Mouse (Mus musculus) kidney, adult 10 weeks (tissue): Measurements from ENCODE around the gene Glyctk. TPM values are rescaled to one million over a fixed set of nuclear protein-coding genes. Genes with fewer than 3 reads are reported as not detected.

ENCODE experiments used
- polyA plus RNA-seq: library from polyadenylated mRNA; stranded (reverse); fragments of 350-450 nt; fragmentation: Illumina TruSeq; extraction: RNeasy Lipid Tissue Mini Kit (QIAGEN cat#74804); gene quantifications from one replicate; pipeline ENCODE4 v1.2.3, GENCODE M21; 2014; ENCODE audit warnings: low read depth, low replicate concordance

The Glyctk gene
- polyA plus RNA-seq, result 12.8 TPM

DNA sequence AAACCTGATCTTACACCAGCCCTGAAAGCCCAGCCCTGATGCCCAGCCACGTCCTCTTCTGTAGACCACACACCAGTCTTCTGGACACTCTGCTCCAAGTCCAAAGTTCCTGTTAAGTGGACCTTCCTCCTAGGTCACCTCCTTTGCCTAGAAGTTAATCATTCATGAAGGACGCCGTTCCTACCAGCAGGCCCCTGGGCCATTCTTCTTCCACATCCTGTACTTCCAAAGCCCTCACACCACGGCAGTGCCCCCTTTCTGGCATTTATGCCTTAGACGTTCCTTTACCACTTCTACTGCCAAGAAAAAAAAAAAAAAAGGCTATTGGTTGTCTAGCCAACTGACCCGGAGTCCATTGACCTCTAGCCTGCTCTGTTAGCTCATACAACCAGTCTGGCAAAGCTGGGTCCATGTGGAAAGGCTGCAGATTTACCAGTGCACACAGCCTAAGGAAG, at the start of gene Glyctk:
Gene Glyctk (minus strand): TSS at position 102 of the 455 bp plus-strand sequence.

GRCm38 (mm10) chr9:106202819-106203636, 45.1 kb upstream of the Glyctk start, which contains the start of gene Twf2:
Gene Twf2, plus strand, starts transcription at chr9:106203108.

DNA sequence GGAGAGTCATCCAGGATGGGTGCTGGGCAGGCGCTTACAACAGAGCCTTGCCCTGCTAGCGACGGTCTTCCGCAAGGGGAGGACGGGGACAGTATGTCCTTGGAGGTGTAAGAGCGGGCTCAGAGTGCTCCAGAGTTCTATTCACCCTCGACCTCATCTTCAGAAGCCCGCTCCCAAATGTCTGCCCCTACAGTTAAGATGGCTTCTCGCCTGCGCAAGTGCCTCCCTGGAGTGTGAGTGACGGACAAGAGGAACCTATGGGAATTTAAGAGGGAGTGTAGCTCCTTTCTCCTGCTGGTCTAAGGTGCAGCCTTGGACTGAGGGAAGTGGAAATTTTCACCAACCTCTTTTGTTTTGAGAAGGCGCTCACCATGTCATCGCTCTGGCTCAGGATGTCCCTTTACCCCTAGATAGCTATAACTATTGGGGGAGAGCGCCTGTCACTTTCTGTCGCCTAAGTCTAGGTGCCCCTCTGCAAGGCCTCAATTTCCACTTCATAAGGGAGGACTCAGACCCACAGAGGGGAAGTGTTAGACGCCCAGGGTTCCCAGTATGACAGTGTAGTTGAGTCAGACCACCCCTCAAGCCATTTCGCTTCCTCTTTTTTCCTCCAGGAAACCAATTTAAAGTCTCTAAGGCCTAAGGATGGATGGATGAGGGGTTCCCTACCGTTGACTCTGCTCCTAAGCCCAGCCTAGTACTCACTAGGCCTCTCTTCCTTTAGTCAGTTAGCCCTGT, 41.8 kb upstream of the Glyctk start, which contains the start of gene Ppm1m:
Gene Ppm1m (minus strand): TSS at position 212 of the 738 bp plus-strand sequence.

DNA sequence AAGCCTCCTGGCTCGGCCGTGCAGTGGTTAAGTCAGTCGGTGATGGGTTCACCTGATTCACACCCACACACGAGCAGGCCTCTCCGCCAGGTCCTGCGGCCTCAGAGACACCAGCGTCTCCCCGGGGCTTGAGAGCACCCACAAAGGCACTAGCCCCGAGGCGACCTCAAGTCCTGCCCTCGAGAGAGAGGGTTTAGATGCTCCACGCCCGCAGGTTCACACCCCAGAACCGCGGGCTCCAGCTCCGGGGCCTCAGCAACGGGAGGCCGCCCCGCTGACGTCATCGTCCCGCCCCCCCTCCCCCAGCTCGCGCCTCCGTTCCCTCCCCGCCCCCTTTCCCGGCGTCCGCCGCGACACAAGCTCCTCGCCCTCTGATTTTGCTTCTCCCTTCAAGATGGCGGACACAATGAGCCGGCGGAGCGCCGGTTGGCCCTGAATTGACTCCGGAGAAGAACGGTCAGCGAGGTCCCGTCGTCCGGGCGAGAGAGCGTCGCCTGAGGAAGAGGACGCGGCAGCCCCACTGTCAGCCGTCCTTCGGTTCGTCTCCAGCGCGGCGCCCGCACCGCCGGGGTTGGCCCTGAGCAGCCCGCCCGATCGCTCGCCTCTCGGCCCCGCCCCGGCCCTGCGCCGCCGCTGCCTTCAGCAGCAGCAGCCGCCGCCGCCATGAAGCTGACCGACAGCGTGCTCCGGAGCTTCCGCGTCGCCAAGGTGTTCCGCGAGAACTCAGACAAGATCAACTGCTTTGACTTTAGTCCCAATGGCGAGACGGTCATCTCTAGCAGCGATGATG, 12.8 kb upstream of the Glyctk start, which contains the start of gene Wdr82:
Gene Wdr82 (plus strand): TSS at position 373 of the 790 bp plus-strand sequence.

Other genes with a start within 250 kb of the Glyctk start
- gene Col6a5, start 197.5 kb downstream of the Glyctk start, polyA plus RNA-seq, result 0.08 TPM
- gene Col6a4, start 61.4 kb downstream of the Glyctk start, polyA plus RNA-seq, result not detected
- 78.0 TPM for gene Wdr82, start 12.8 kb upstream of the Glyctk start, polyA plus RNA-seq
- gene Ppm1m, start 41.6 kb upstream of the Glyctk start, polyA plus RNA-seq, result 1.5 TPM
- gene Twf2, start 45.0 kb upstream of the Glyctk start, polyA plus RNA-seq, result not detected
- not detected for gene Tlr9, start 64.5 kb upstream of the Glyctk start, polyA plus RNA-seq
- 43.8 TPM for gene Alas1, start 90.5 kb upstream of the Glyctk start, polyA plus RNA-seq
- gene Poc1a, start 122.9 kb upstream of the Glyctk start, polyA plus RNA-seq, result not detected
- gene Dusp7, start 210.5 kb upstream of the Glyctk start, polyA plus RNA-seq, result 14.0 TPM